In the genomic region with DNA sequence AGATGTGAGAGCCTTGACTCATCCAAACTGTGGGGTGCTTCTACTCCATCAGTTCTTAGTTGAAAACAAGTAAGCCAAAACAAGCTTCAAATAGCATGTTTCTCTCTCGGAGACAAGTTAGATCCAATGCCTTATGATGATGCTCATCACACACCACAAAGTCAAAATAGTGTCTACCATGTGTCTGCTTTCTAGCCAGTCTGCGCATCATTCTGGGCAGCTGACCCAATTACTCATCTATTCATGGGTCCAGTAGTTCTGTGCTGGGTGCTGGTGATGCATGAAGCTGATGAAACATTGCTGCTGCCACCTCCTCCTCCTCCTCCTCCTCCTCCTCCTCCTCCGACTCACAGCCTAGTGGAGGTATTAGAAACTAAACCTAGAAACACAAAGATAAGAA, we compare ENCODE assay signal across 17 mouse cellular contexts.
"Had no signal": no experiment of that assay in that cellular context is flagged by ENCODE, and none has a peak within 500 bp of the region (broad histone marks: within the 10 kb centered on the region; RNA-seq: fewer than 3 reads in every experiment).

No protein-coding gene starts in this region.

- ATAC-seq: liver, postnatal 0 days; lung, postnatal 0 days; midbrain, embryonic 13.5 days; midbrain, embryonic 15.5 days had no signal

- DNase-seq: liver, postnatal 0 days; lung, adult 2 months; lung, postnatal 14 days; lung, postnatal 36 days; right cerebral cortex, postnatal 14 days; thymus, adult 2 months; thymus, postnatal 25 days; thymus, postnatal 4 days had no signal

- H3K27ac ChIP-seq: lung, embryonic 15.5 days; macrophage; midbrain, embryonic 13.5 days; midbrain, embryonic 15.5 days; neural tube, embryonic 12.5 days; stomach, embryonic 15.5 days; stomach, postnatal 0 days had no signal

- H3K4me3 ChIP-seq: lung, embryonic 15.5 days; megakaryocyte, embryonic 14.5 days; midbrain, embryonic 13.5 days; midbrain, embryonic 15.5 days; neural tube, embryonic 12.5 days; stomach, embryonic 15.5 days had no signal

- H3K36me3 ChIP-seq: lung, embryonic 15.5 days; midbrain, embryonic 13.5 days; midbrain, embryonic 15.5 days; neural tube, embryonic 12.5 days; stomach, embryonic 15.5 days had no signal

- H3K9me3 ChIP-seq: lung, embryonic 15.5 days; midbrain, embryonic 15.5 days; neural tube, embryonic 12.5 days; stomach, embryonic 15.5 days had no signal

- H3K27me3 ChIP-seq: lung, embryonic 15.5 days; megakaryocyte, embryonic 14.5 days; midbrain, embryonic 13.5 days; midbrain, embryonic 15.5 days; neural tube, embryonic 12.5 days; stomach, embryonic 15.5 days had no signal

- H3K4me1 ChIP-seq: lung, embryonic 15.5 days; megakaryocyte, embryonic 14.5 days; midbrain, embryonic 13.5 days; midbrain, embryonic 15.5 days; neural tube, embryonic 12.5 days; stomach, embryonic 15.5 days had no signal
